Mouse (Mus musculus) hindbrain, embryonic 16.5 days (tissue): Measurements from ENCODE around the gene Rpl14. TPM values are rescaled to one million over a fixed set of nuclear protein-coding genes. Genes with fewer than 3 reads are reported as not detected.
A peak's percentile ranks its signal among the peaks of the same experiment; 100 is the strongest.
"Not testable (repeated sequence)": the region's sequence is repeated elsewhere in the genome, so short reads cannot be mapped to it uniquely, and the experiment has no call there.

ENCODE experiments used
- ATAC-seq: fragments of 200-750 bp; cut with Nextera tagmentation; 2 replicates; pipeline ENCODE4 v1.8.0; 2017; ENCODE audit warnings: moderate TSS enrichment, moderate library complexity
- H3K27ac ChIP-seq: fragments of 300-500 bp; sonication (generic); 2 replicates; pipeline ENCODE4 v1.5.1; 2014; ENCODE audit warnings: low read depth, mild to moderate bottlenecking, control low read depth, low read length, moderate library complexity
- H3K27me3 ChIP-seq: fragments of 300-500 bp; sonication (generic); replicated peaks from 2 replicates; pipeline ENCODE4 v1.6.1; 2014; ENCODE audit warnings: low read length; ENCODE audit not compliant: control insufficient read depth, insufficient read depth
- H3K36me3 ChIP-seq: fragments of 300-500 bp; sonication (generic); 2 replicates; pipeline ENCODE4 v1.6.1; 2014; ENCODE audit warnings: mild to moderate bottlenecking, low read length, moderate library complexity, mixed read lengths; ENCODE audit not compliant: control insufficient read depth, insufficient read depth
- H3K4me1 ChIP-seq: fragments of 300-500 bp; sonication (generic); 2 replicates; pipeline ENCODE4 v1.6.1; 2014; ENCODE audit warnings: low read depth, low read length; ENCODE audit not compliant: control insufficient read depth, insufficient read depth
- H3K4me2 ChIP-seq: fragments of 300-500 bp; sonication (generic); 2 replicates; pipeline ENCODE4 v1.6.1; 2014; ENCODE audit warnings: mild to moderate bottlenecking, low read length, control low read depth, moderate library complexity
- H3K4me3 ChIP-seq: fragments of 300-500 bp; sonication (generic); 2 replicates; pipeline ENCODE4 v1.5.1; 2014; ENCODE audit warnings: mild to moderate bottlenecking, low read length, control low read depth, moderate library complexity
- H3K9ac ChIP-seq: fragments of 300-500 bp; sonication (generic); 2 replicates; pipeline ENCODE4 v1.6.1; 2014; ENCODE audit warnings: low read depth, mild to moderate bottlenecking, control low read depth, low read length, moderate library complexity
- H3K9me3 ChIP-seq: fragments of 300-500 bp; sonication (generic); 2 replicates; pipeline ENCODE4 v1.6.1; 2014; ENCODE audit warnings: mild to moderate bottlenecking, low read length, moderate library complexity; ENCODE audit not compliant: control insufficient read depth
- WGBS: fragments of 180-500 bp; shearing (Covaris S2); extraction: QIAGEN DNeasy Blood & Tissue Kit; methylation state at CpG from one replicate; pipeline ENCODE4 v1.1.7; 2014; 5-methylcytosine and 5-hydroxymethylcytosine counted together
- polyA plus RNA-seq: library from polyadenylated mRNA; unstranded; fragments of >200 nt; fragmentation: Nextera tagmentation; extraction: Ambion mirVana; gene quantifications from 2 replicates; pipeline ENCODE4 v1.2.1, GENCODE M21; 2015

The Rpl14 gene
- polyA plus RNA-seq, result 360 and 404 TPM in 2 replicates

DNA sequence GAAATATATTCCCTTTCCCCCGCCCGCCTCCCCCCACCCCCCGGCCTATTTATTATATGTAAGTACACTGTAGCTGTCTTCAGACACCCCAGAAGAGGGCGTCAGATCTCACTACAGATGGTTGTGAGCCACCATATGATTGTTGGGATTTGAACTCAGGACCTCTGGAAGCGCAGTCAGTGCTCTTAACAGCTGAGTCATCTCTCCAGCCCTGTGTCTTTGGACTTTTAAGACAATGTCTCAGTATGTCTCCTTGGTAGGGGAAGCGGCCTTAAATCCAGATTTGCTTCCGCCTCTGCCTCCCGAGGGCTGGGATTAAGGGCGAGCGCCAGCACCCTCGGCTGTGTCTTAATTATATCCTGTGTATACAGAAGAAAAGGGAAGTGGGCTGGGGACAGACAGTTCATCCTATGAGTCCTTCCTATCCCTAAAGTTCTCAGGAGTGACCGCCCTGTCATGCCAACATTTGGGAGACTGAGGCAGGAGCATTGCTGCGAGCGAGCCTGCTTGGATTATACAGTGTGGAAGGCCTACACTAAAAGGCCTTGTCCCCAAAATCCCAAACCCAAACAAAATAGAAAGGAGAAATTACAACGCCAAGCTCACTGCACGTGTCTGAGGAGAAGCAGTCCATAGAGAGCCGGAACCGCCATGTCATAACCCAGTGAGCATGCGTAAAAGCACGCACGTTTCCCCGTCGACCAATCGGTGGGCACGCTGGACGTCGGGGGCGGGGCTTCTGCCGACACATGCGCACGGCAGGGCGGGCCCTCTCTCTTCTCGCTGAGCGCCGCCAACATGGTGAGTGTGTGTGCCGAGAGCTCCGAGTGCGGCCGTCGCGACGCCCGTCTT lies at the start of gene Rpl14:
Gene Rpl14, plus strand, starts transcription at position 704 of the 852 bp plus-strand sequence.
- 6% methylated on average over 38 of the region's 43 CpGs for WGBS
- Histone ChIP-seq H3K36me3 (peaks cover 31% of the 10 kb centered on the region), H3K4me1 (peaks cover 17% of the 10 kb centered on the region), H3K4me3 (peak within 1 kb of the TSS; percentile 76), H3K9me3 (no peaks in the 10 kb centered on the region), H3K27me3 (no peaks in the 10 kb centered on the region), H3K27ac (peak within 1 kb of the TSS; percentile 83), H3K9ac (peak within 1 kb of the TSS; percentile 84), H3K4me2 (peak within 1 kb of the TSS; percentile 92)
- ATAC-seq, result peak; percentile 97

DNA sequence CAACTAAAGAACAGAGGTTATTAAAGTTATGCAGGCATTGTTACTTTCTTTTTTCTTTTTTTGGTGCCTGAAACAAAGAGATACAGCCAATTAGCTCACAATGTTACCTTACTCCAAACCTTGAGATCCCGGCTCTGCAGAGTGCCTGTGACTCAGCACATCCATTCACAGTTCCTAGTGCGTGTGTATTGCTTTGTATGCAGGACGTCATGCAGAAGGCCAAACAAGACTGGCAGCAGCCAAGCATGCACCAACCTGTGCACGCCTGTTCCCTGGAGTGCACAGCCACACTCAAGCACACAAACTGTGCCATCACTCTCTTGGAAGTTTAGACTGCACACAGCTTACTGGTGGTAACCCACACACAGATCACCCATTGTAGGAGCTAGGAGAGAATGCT lies 44.0 kb upstream of the Rpl14 start:
- 56% methylated on average over 4 of the region's 4 CpGs for WGBS
- no peak for ATAC-seq
- Histone ChIP-seq H3K4me1 (no peaks in the 10 kb centered on the region), H3K4me2 (no peak overlapping the region), H3K27me3 (no peaks in the 10 kb centered on the region), H3K27ac (no peak overlapping the region), H3K9me3 (no peaks in the 10 kb centered on the region), H3K36me3 (no peaks in the 10 kb centered on the region), H3K4me3 (no peak overlapping the region), H3K9ac (no peak overlapping the region)

DNA sequence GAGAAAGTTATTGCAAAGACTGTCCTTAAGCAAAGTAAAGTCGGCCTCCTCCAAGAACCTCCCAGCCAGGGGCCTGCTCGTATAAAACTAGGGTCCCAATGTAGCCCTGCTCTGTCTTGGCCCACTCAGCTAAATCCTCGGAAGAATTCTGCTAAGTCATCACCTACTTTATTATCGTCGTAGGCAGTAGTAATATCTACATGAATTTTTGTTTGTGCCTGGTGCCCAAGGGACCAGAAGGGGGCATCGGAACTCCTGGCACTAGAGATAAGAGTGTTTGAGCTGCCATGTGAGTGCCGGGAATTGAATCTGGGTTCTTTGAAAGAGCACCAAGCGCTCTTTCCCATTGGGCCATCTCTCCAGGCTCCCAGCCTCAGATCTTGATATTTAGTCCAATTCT lies 43.3 kb upstream of the Rpl14 start:
- no peak overlapping the region for H3K4me2 ChIP-seq
- 91% methylated on average over 8 of the region's 8 CpGs for WGBS

DNA sequence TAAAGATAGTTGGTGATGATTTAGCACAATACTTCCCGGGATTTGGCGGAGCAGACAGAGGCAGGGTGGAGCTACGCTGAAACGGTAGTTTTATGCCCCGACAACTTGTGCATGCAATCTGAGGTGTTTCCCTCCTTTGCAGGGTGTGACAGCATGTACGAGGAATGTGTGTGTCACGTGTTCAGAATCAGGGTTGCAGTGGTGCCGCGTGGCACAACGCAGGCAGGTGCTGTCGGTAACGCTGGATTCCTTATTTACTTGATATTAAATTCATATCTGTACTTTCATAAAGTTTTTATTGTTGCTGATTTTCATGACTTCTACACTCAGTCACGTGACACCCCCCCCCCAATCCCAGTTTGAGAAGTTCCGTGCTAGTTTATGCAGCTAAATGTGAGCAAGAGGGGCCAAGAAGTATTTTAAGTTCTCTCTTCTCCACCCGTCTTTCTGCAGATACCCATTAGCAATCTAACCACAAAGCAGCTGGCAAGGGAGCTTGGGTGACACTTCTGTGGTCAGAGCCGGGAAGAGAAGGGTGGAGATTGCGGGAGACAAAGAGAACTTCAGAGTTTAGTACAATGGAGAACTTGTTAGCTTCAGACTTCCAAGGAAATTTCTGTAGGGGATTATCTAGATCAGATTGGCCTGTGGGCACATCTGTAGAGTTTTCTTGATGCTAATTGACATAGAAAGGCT lies 42.3 kb upstream of the Rpl14 start:
- no peak for ATAC-seq
- no peak overlapping the region for H3K27ac ChIP-seq
- no peaks in the 10 kb centered on the region for H3K9me3 ChIP-seq
- no peak overlapping the region for H3K4me2 ChIP-seq
- no peak overlapping the region for H3K9ac ChIP-seq
- no peak overlapping the region for H3K4me3 ChIP-seq
- no peaks in the 10 kb centered on the region for H3K4me1 ChIP-seq
- no peaks in the 10 kb centered on the region for H3K27me3 ChIP-seq
- WGBS, result 88% methylated on average over 17 of the region's 17 CpGs
- no peaks in the 10 kb centered on the region for H3K36me3 ChIP-seq

More for the DNA sequence above, 43.3 kb upstream of the Rpl14 start:
- Histone ChIP-seq H3K27ac (no peak overlapping the region), H3K36me3 (no peaks in the 10 kb centered on the region), H3K9me3 (no peaks in the 10 kb centered on the region), H3K4me1 (no peaks in the 10 kb centered on the region), H3K27me3 (no peaks in the 10 kb centered on the region), H3K4me3 (no peak overlapping the region), H3K9ac (no peak overlapping the region)
- no peak for ATAC-seq

DNA sequence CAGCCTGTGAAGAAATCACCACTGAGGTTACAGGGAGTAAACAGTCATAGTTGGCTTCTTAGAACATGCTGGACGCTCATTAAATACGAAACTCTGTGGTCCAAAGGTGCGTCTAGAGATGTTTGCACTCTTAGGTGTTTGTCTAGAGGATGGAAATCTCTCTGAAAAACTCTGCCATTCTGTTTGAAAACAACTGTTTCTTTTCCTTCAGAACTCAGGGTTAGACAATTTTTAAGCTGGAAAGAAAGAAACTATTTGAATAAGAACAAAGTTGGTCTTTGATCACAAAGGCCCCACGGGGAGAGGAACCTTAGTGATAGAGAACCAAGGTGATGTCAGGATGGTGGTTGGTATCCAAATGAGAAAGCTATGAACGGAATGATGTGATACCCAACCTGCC lies 40.8 kb upstream of the Rpl14 start:
- H3K4me1 ChIP-seq, result no peaks in the 10 kb centered on the region
- H3K36me3 ChIP-seq, result no peaks in the 10 kb centered on the region
- no peaks in the 10 kb centered on the region for H3K9me3 ChIP-seq
- H3K4me3 ChIP-seq, result no peak overlapping the region
- no peak overlapping the region for H3K4me2 ChIP-seq
- no peak overlapping the region for H3K27ac ChIP-seq
- H3K9ac ChIP-seq, result no peak overlapping the region
- 84% methylated on average over 5 of the region's 5 CpGs for WGBS
- ATAC-seq, result no peak
- H3K27me3 ChIP-seq, result no peaks in the 10 kb centered on the region

DNA sequence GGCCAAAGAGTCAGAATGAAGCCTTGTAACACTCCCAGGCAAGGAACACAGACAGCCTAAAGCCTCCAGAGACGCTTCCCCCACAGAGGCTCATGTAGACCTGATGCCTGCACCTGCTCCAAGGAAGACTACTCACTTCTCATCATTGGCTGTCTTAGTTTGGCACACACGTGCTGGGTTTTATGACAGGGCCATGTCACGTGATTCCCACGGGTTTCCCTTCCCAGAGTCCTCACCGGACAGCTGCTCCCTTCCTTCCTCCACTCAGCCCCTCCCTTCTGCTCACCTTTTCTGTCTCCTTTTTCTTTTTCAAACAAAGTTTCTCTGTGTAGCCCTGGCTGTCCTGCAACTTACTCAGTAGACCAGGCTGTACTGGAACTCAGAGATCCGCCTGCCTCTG lies 39.2 kb upstream of the Rpl14 start:
- H3K36me3 ChIP-seq, result no peaks in the 10 kb centered on the region
- H3K9ac ChIP-seq, result no peak overlapping the region
- 79% methylated on average over 6 of the region's 6 CpGs for WGBS
- no peak for ATAC-seq
- no peaks in the 10 kb centered on the region for H3K9me3 ChIP-seq
- H3K4me1 ChIP-seq, result no peaks in the 10 kb centered on the region
- H3K4me2 ChIP-seq, result no peak overlapping the region
- H3K27me3 ChIP-seq, result no peaks in the 10 kb centered on the region
- H3K27ac ChIP-seq, result no peak overlapping the region
- no peak overlapping the region for H3K4me3 ChIP-seq

DNA sequence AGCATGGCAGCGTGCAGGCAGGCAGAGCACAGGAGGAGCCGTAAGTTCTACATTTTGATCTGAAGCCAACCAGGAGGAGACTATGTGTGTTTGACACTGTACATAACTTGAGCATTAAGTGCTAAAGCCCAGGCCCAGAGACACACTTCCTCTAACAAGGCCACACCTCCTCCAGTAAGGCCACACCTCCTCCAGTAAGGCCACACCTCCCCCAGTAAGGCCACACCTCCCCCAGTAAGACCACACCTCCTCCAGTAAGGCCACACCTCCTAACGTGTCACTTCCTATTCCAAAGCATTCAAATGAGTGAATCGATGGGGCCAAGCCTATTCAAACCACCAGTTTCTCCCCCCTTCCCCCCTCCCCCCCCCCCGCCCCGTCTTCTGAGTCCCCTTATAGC lies 38.6 kb upstream of the Rpl14 start:
- Histone ChIP-seq H3K4me2 (no peak overlapping the region), H3K9ac (no peak overlapping the region), H3K36me3 (no peaks in the 10 kb centered on the region), H3K4me3 (no peak overlapping the region), H3K9me3 (no peaks in the 10 kb centered on the region), H3K27me3 (no peaks in the 10 kb centered on the region), H3K27ac (no peak overlapping the region), H3K4me1 (no peaks in the 10 kb centered on the region)
- WGBS, result 82% methylated on average over 6 of the region's 6 CpGs
- ATAC-seq, result no peak

DNA sequence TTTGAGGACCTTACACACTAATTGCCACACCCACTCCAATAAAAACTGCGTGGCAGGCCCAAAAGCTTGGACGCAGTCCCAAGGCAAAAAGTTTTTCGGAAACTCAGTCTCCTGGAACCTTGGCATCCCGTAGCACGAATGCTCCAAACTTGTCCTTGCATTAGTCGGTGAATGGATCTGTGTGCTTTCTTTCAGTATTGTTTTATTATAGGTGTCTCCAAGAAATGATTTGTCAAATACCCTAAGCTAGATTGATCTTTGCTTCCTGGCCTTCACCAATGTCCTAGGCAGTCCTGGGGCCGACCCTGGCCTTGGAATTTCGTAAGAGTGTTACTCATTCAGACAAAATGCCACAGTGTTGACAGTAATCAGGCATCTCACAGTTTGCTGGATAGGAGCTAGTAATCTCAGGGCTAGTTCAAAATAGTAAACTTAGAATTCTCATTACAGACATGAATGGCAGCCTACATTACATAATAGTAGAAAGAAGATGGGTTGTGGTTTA lies 37.7 kb upstream of the Rpl14 start:
- not testable (repeated sequence) for ATAC-seq, H3K27ac ChIP-seq, H3K9me3 ChIP-seq, H3K4me3 ChIP-seq, H3K4me1 ChIP-seq, H3K36me3 ChIP-seq, H3K27me3 ChIP-seq, H3K4me2 ChIP-seq, H3K9ac ChIP-seq
- WGBS, result 95% methylated on average over 8 of the region's 8 CpGs

DNA sequence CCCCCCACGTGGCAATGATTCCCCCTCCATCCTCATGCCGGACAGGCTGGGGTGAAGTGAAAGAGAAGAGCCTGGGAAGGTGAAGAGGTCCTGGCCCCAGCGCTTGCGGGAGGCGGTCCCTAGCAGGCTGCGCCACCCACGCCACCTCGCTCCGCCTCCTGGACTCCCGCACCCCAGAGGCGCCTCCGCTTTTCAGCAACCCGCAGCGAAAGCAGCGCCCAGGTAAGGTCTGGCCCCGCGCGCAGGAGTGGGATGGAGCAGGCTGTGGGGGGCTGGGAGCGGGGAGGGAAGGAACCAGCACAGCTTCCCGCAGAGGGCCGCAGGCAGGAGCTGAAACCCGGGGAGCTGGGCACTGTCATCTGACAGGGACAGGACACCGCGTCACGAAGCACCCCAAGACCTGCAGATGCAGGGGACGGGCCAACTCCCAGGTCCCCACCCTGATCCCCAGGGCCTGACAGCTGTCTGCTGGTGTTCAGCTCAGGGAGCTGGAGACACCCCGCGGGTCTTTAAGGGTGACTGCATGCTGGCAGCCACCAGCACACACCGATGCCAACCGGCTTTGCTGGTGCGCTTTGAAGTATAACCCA lies 31.5 kb upstream of the Rpl14 start, which contains the start of gene Entpd3:
Gene Entpd3, plus strand, starts transcription at position 157 of the 590 bp plus-strand sequence.
- Histone ChIP-seq H3K4me1 (peaks cover 7% of the 10 kb centered on the region; the same call in 1 of the 2 replicates), H3K4me3 (peak within 1 kb of the TSS; percentile 56), H3K27ac (no peak within 1 kb of the TSS), H3K9ac (peak within 1 kb of the TSS; percentile 73), H3K36me3 (no peaks in the 10 kb centered on the region), H3K27me3 (peaks cover 11% of the 10 kb centered on the region; the same call in 1 of the 2 replicates), H3K9me3 (no peaks in the 10 kb centered on the region), H3K4me2 (peak within 1 kb of the TSS; percentile 89)
- WGBS, result 2% methylated on average over 31 of the region's 31 CpGs
- ATAC-seq, result peak; percentile 68
